Mouse (Mus musculus) ES-E14 (cell line): ENCODE measurements around the gene Myadml2. TPM values are rescaled to one million over a fixed set of nuclear protein-coding genes. Genes with fewer than 3 reads are reported as not detected.
A peak's percentile ranks its signal among the peaks of the same experiment; 100 is the strongest.

Source experiments
- DNase-seq: peaks from one replicate; pipeline ENCODE4 v3.0.0-alpha.2; 2013; ENCODE audit warnings: low read depth, low spot score
- H3K27ac ChIP-seq: 2 replicates; pipeline ENCODE4 v1.5.1; 2012; ENCODE audit warnings: low read depth, mild to moderate bottlenecking, low read length, moderate library complexity, mixed read lengths; ENCODE audit not compliant: poor library complexity, insufficient read depth, severe bottlenecking
- H3K36me3 ChIP-seq: 2 replicates; pipeline ENCODE4 v1.6.1; 2012; ENCODE audit warnings: mild to moderate bottlenecking, low read length, moderate library complexity, mixed read lengths; ENCODE audit not compliant: control insufficient read depth, poor library complexity, insufficient read depth, severe bottlenecking
- H3K4me1 ChIP-seq, 2 experiments: fragments of 150-350 bp in 1 of 2; sonication (generic) in 1 of 2; 2 replicates each; pipeline ENCODE4 v1.6.1; 2012; ENCODE audit warnings: low read length in 2 of 2, mild to moderate bottlenecking in 1 of 2, mixed read lengths in 1 of 2; ENCODE audit not compliant: control insufficient read depth in 2 of 2, insufficient read depth in 2 of 2, poor library complexity in 1 of 2
- H3K4me3 ChIP-seq, 2 experiments: fragments of 150-350 bp in 1 of 2; sonication (generic) in 1 of 2; 2 replicates each; pipeline ENCODE4 v1.5.1; 2012; ENCODE audit warnings: low read length in 2 of 2, low read depth in 1 of 2, mild to moderate bottlenecking in 1 of 2, mixed read lengths in 1 of 2; ENCODE audit not compliant: insufficient read depth in 1 of 2, poor library complexity in 1 of 2, severe bottlenecking in 1 of 2
- H3K9ac ChIP-seq: 2 replicates; pipeline ENCODE4 v1.6.1; 2012; ENCODE audit warnings: low read depth, mild to moderate bottlenecking, low read length, mixed read lengths; ENCODE audit not compliant: poor library complexity, insufficient read depth, severe bottlenecking
- H3K9me3 ChIP-seq: fragments of 150-350 bp; sonication (generic); 2 replicates; pipeline ENCODE4 v1.6.1; 2012; ENCODE audit warnings: low read depth, mild to moderate bottlenecking, low read length; ENCODE audit not compliant: control insufficient read depth, insufficient read depth
- CHD2 ChIP-seq: IDR thresholded peaks from 2 replicates; pipeline ENCODE4 v1.6.1; 2014; ENCODE audit warnings: mild to moderate bottlenecking, low read depth, low read length, inconsistent platforms
- HCFC1 ChIP-seq: IDR thresholded peaks from 2 replicates; pipeline ENCODE4 v1.6.1; 2012; ENCODE audit warnings: low read length, inconsistent platforms, borderline replicate concordance; ENCODE audit not compliant: insufficient read depth
- MAFK ChIP-seq: IDR thresholded peaks from 2 replicates; pipeline ENCODE4 v1.6.1; 2014; ENCODE audit warnings: mild to moderate bottlenecking, low read depth, low read length, inconsistent platforms; ENCODE audit not compliant: insufficient read depth
- ZC3H11A ChIP-seq: IDR thresholded peaks from 2 replicates; pipeline ENCODE4 v1.6.1; 2012; ENCODE audit warnings: low read depth, mild to moderate bottlenecking, inconsistent platforms, low read length, borderline replicate concordance
- ZNF384 ChIP-seq: IDR thresholded peaks from 2 replicates; pipeline ENCODE4 v1.6.1; 2012; ENCODE audit warnings: low read depth, low read length, inconsistent platforms
- in situ Hi-C, 2 experiments: fragments of 600-800 bp; cut with MboI; formaldehyde crosslinking; loops; one replicate each; pipeline ENCODE4 v1.15.1; 2025; ENCODE audit warnings: low sequenced_read_pairs in 2 of 2, inconsistent platforms in 1 of 2; ENCODE audit not compliant: unreplicated experiment in 2 of 2
- total RNA-seq: library from RNA; depleted of rRNA; stranded (reverse); fragments of 300-350 nt; gene quantifications from 2 replicates; pipeline ENCODE4 v1.2.3, GENCODE M21; 2012

Gene Myadml2
- total RNA-seq, 1 experiment, result not detected

GRCm38 (mm10) chr11:120641869-120642268, 6.1 kb downstream of the Myadml2 start:
- in situ Hi-C loops, result no loop called here
- Histone ChIP-seq H3K9ac (no peak overlapping the region), H3K4me3 (no peak overlapping the region; a peak in 1 of 4 replicates), H3K4me1 (peaks cover 0 to 16% of the 10 kb centered on the region in 2 experiments; a peak in 1 of 4 replicates), H3K27ac (no peak overlapping the region), H3K9me3 (no peaks in the 10 kb centered on the region), H3K36me3 (peaks cover 3% of the 10 kb centered on the region; the same call in 1 of the 2 replicates)
- TF ChIP-seq CHD2, result no peak
- no peak for TF ChIP-seq HCFC1
- no peak for TF ChIP-seq ZNF384
- TF ChIP-seq MAFK, result no peak
- TF ChIP-seq ZC3H11A, result no peak
- no peak for DNase-seq

- Histone ChIP-seq H3K9ac (peak overlapping the region; percentile 2; the same call in 1 of the 2 replicates), H3K27ac (no peak overlapping the region), H3K36me3 (peaks cover 3% of the 10 kb centered on the region; the same call in 1 of the 2 replicates), H3K4me1 (peaks cover 0 to 19% of the 10 kb centered on the region in 2 experiments; a peak in 2 of 4 replicates), H3K4me3 (peak overlapping the region in 1 of 2 experiments; percentile 9; a peak in 1 of 4 replicates), H3K9me3 (no peaks in the 10 kb centered on the region)
- TF ChIP-seq ZC3H11A (no peak), HCFC1 (no peak), MAFK (no peak), ZNF384 (no peak), CHD2 (no peak)
- DNase-seq, result no peak
- in situ Hi-C loops, result no loop called here
Observed at GRCm38 (mm10) chr11:120641255-120641654, 6.7 kb downstream of the Myadml2 start.

GRCm38 (mm10) chr11:120634810-120635209, 13.1 kb downstream of the Myadml2 start:
- Histone ChIP-seq H3K9me3 (no peaks in the 10 kb centered on the region), H3K27ac (no peak overlapping the region), H3K36me3 (peaks cover 3% of the 10 kb centered on the region; the same call in 1 of the 2 replicates), H3K4me1 (peaks cover 4 to 23% of the 10 kb centered on the region in 2 experiments), H3K9ac (no peak overlapping the region; the same call in 1 of the 2 replicates), H3K4me3 (peak overlapping the region; percentile 80 to 97; a peak in 3 of 4 replicates)
- DNase-seq, result no peak
- TF ChIP-seq MAFK (no peak), ZNF384 (no peak), ZC3H11A (no peak), CHD2 (no peak), HCFC1 (no peak)
- in situ Hi-C loops, result no loop called here

- in situ Hi-C loops, result no loop called here
- TF ChIP-seq CHD2 (peak; percentile 94), HCFC1 (peak; percentile 66; the same call in 1 of the 2 replicates), ZNF384 (no peak)
- Histone ChIP-seq H3K4me3 (peak within 1 kb of the TSS; percentile 95 to 97), H3K4me1 (peaks cover 4 to 32% of the 10 kb centered on the region in 2 experiments), H3K9ac (peak within 1 kb of the TSS; percentile 98), H3K9me3 (no peaks in the 10 kb centered on the region), H3K36me3 (peaks cover 9% of the 10 kb centered on the region), H3K27ac (peak within 1 kb of the TSS; percentile 96)
- DNase-seq, result peak; percentile 91
Observed at GRCm38 (mm10) chr11:120633520-120634343, 14.2 kb downstream of the Myadml2 start, which contains the start of gene Mafg. Mafg (minus strand) TSS chr11:120633600.
